Mouse (Mus musculus) heart, adult 8-10 months (tissue): ENCODE measurements around the gene Ccdc24. TPM values are rescaled to one million over a fixed set of nuclear protein-coding genes. Genes with fewer than 3 reads are reported as not detected.

ENCODE experiments used
- DNase-seq: peaks from one replicate; pipeline ENCODE4 v3.0.0; 2022; ENCODE audit warnings: low spot score
- total RNA-seq, 4 experiments: library from RNA; stranded (reverse); gene quantifications; 2 replicates each; pipeline ENCODE4 v1.2.4; 2022

Ccdc24 gene
- total RNA-seq, 4 experiments from 2014 or later, result 0.25 to 0.50 TPM; not detected in 2

- peak; percentile 92 for DNase-seq
These were observed 19.4 kb upstream of the Ccdc24 start, which contains the start of gene Dph2 for GRCm38 (mm10) chr4:117891738-117892161. Gene Dph2 (minus strand): TSS chr4:117892032.

DNA sequence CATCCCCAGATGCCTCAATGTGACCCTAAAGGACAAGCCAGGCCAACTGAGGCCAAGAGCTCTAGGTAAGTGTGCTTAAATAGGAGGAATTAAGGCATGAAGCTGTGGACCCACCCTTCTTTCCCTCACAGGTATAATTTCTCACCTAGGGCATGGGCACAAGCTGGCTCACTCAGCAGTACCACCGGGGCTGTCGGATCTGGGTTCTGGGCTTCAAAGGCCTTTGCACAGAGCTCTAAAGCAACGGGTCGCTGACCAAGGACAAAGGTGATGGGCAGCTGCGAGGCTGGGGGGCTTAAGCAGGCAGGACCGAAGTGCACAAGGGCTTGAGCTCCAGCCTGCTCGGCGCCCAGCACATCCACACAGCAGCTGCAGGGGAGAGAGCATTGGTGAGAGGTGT lies 18.4 kb upstream of the Ccdc24 start:
- DNase-seq, result no peak

GRCm38 (mm10) chr4:117890031-117890430 lies 17.7 kb upstream of the Ccdc24 start:
- DNase-seq, result no peak

GRCm38 (mm10) chr4:117889471-117889870 lies 17.1 kb upstream of the Ccdc24 start:
- no peak for DNase-seq

DNA sequence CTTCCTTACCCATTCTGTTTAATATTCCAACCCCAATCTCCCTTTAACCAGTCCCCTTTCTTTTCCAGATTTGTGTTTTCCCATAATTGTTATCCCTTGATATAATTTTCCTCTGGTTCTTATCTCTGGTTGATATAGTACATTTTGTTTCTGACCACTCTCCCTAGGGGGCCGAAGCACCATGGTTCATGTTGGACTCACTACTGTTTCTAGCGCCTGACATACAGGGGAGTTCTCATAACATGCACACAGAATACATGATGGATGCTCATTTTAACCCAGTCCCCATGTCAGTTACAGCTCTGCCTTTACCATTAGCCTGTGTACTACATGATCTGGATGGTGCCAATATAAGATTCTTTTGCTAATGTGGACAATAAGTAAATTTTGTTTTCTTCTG lies 15.6 kb upstream of the Ccdc24 start:
- no peak for DNase-seq

- peak; percentile 90 for DNase-seq
These were observed 14.8 kb upstream of the Ccdc24 start, which contains the start of gene Atp6v0b for GRCm38 (mm10) chr4:117887133-117887532. Gene Atp6v0b (minus strand): TSS chr4:117887333.

GRCm38 (mm10) chr4:117886644-117887043 lies 14.3 kb upstream of the Ccdc24 start:
- no peak for DNase-seq

DNA sequence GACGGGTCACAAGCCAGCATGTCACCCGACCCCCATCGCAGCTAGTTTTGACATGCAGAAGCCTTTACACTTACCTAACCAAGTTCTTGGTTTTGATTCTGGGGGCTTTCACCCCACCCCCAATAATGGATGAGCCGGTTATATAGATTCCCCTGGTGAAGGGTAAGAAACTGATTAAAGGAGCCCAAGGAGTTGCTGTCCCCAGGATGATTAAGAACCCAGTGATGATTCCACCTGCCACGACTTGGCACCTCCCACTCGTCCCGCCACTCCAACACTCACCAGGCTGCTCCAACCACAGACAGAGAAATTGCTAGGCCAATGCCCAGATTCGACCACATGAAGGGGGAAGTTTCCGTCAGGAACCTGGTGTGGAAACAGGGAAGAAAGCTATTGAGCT lies 13.6 kb upstream of the Ccdc24 start:
- no peak for DNase-seq

DNA sequence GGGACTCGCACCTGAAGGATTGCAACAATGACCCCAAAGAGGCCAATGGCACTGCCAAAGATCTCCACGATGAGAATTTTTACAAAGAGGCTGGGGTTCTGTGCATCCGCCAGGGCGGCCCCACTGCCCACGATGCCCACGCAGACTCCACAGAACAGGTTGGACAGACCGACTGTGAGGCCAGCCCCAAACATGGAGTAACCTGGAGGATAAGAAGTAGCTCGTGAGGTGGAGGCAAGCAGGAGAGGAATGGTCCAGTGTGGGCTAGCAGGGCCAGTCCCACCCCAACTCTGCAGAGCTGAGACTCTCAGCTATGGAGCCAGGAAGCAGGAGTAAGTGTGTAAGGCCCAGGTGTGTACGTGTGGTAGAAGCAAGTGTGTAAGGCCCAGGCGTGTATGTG lies 12.7 kb upstream of the Ccdc24 start:
- no peak for DNase-seq

DNA sequence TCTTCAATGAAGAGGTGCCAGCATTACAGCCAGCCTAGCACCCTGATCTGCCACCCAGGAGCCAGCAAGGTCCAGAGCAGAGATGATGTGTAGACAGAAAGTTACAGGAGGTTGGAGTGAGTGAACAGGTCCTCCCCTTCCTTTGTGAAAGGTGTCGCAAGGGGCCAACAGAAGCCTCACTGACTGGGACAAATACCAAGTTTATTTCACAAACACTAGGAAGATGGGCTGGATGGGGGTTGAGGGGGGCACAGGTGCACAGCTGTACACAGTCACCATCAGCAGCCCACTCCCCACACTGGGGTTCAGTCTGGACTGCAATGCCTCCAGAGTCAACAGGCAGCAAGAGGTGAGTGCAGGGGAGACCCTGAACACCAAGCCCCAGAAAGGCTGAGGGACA lies 11.8 kb upstream of the Ccdc24 start:
- DNase-seq, result no peak

- DNase-seq, result no peak
These were observed 10.6 kb upstream of the Ccdc24 start, which contains the start of gene B4galt2 for GRCm38 (mm10) chr4:117882701-117883691. Gene B4galt2 (minus strand): TSS chr4:117883487.

DNA sequence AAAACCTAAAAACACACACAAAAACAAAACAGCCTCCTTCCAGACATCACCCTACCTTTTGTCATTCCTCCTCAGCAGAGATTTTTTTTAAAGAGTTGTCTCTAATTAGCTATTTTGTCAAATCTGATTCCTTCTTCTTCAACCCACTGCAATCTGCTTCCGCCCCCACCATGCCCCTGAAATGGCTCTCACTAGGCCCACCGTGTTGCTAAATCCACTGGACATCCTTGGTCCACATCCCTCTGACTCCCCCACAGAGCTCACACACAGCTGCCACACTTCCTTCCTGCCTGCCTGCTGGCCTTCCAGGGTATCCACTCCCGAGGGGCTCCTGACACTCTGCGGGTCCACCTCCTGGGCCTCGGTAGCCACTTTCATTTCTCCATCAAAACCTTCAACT lies 6.3 kb upstream of the Ccdc24 start:
- DNase-seq, result no peak

- no peak for DNase-seq
These were observed 5.9 kb upstream of the Ccdc24 start for GRCm38 (mm10) chr4:117878301-117878700.

DNA sequence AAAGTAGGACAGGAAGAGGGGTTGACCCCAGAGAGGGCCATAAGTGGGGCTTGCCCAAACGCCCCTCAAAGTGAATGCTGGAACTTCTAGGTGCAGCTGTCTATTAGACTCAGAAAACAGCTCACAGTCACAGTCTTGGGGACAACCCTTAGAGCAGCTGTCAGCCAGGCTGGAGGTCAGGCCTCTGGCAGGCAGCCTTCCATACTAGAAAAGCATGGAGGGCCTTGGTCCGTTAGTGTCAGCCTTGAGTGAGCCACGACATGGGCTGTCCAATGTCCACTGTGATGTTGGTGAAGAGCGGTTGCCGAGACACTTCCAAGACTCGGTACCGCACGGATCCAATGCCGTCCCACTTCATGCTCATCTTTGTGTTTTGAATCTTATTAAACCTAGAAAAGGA lies 1.3 kb upstream of the Ccdc24 start:
- no peak for DNase-seq

DNA sequence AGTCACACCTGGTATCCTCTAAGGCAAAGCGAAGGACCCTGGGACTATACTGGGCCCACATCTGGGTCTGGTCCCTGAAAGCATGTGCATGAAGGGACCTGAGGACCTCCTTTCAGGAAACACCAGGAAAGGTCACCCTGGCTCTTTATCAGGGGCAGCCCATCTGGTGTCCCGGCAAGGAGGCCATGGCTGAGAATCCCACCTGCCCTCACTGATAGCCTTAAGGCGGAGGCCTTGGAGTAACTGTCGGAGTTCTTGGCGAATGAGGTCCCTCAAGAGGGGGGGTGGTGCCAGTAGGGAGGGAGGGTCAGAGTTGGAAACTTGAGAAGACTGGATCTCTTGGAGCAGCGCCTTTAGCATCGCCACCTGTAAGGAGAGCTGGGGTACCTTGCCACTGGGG lies 570 bp downstream of the Ccdc24 start:
- DNase-seq, result no peak

- no peak for DNase-seq
These were observed 1.9 kb downstream of the Ccdc24 start for GRCm38 (mm10) chr4:117870437-117870836.

DNA sequence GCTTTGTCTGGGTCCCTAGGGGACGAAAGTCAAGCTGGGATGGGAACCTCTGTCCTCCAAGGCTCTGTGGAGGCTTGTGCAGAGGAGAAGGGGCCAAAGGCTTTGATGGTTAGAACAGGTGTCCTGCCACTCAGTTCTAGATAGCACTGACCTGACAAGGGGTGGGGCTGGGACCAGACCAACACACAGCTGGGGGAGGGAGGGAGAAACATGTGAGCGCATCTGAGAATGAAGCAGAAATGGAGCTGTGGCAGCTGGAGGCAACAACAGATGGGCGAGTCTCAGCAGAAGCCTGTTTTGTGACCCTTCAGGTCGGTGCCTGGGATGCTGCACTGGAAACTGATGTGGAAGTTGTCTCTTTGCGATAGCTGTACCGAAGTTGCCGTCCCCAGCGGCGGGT lies 3.0 kb downstream of the Ccdc24 start:
- DNase-seq, result no peak

GRCm38 (mm10) chr4:117867823-117868222 lies 4.5 kb downstream of the Ccdc24 start:
- DNase-seq, result peak; percentile 35

DNA sequence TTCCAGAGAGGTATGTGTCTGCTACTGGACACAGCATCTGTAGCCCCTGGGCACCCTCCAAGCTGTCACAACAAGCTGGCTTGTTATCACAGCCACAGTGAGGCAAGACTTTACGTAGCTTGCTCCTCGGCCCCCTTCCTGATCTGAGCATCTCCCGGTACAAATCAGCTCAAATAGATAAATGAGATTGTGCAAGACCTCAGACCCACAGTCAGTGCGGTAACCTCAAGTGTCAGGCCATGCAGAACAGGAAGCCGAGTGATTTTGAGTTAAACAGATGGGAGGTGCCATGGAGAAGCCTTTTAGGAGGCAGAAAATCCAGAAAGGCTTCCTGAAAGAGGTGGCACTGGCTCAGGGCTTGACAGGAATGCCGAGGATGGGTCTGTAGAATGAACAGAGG lies 5.4 kb downstream of the Ccdc24 start:
- DNase-seq, result no peak

DNA sequence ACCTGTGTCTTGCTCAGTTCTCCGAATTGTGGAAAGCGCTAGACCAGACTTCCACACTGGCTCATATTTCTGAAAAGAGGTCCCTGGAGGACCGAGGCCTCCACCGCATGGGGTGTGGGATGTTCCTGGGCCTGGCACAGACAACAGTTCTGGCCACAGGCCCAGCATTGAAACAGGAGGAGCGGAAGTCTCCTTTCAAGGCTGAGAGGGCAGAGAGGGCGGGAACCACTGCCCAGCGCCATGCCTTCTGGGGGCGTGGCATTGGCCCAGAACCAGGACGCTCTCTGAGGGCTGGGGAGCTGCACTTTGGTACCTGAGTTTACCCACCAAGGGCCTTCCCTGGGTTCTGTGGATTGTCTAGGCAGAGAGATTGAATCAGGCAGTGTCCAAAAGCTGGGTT lies 6.3 kb downstream of the Ccdc24 start:
- DNase-seq, result peak; percentile 56

GRCm38 (mm10) chr4:117862823-117863222 lies 9.5 kb downstream of the Ccdc24 start:
- no peak for DNase-seq

GRCm38 (mm10) chr4:117860570-117860969 lies 11.8 kb downstream of the Ccdc24 start:
- no peak for DNase-seq

DNA sequence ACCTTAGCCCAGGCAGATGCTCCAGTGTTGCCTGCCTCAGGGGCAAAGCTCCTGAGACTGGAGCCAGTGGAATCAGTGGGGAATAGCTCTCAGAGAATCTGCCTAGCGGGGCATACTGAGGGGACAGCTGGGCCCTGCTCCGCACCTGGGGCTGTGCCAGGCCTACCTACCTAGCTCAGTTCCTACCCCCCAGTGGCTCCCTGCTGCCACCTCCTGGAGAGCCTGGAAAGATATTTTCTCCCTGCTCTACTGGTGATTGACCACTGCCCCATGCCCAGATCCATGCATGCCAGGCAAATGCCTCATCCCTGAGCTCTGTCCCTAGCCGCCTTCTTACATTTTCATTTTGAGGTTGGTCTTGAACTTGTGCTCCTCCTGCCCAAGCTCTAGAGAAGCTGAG lies 13.6 kb downstream of the Ccdc24 start:
- no peak for DNase-seq
